ENCODE assay signal across 17 mouse cellular contexts in the genomic region with DNA sequence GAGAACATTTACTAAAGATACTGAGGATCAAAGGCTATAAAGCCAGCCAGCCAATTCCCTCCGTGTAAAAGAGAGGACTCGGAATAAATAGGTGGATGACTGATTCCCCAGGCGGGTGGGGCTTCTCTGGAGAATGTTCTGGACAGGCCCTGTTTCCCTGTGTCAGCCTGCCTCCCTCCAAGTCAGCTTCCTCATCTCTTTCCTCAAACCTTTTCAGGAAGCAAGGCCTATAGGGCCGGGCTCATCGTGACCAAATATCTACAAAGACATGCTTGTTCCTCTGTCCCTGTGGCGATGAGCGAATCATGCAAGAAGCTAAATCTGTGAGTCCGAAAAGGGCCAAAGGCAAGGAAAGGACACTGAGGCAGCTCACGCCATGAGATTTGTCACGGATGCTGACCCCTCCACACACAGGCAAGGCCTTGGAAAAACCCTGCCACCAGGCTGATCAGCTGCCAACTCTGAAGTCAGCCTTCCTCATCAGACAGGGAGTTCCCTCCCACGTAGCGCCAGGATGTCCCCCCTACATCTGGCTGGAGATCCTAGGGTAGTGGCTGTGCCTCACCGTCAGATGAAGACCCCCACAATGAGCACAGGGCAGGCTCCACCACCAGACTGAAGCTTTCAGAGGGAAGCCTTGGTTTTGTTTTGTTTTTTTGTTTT. TPM values are rescaled to one million over a fixed set of nuclear protein-coding genes. Genes with fewer than 3 reads are reported as not detected.
DNase-seq lines count a peak whose midpoint lies in the region; ATAC-seq and TF ChIP-seq lines count a peak whose summit lies in the region.
"Had no signal": no experiment of that assay in that cellular context is flagged by ENCODE, and none has a peak within 500 bp of the region (broad histone marks: within the 10 kb centered on the region; RNA-seq: fewer than 3 reads in every experiment).

No protein-coding gene starts in this region.

- no peak overlapping the region for H3K9ac ChIP-seq in stomach, embryonic 15.5 days
- H3K9ac ChIP-seq: liver, embryonic 15.5 days had no signal

- H3K4me1 ChIP-seq in stomach, embryonic 15.5 days = peaks cover 30% of the 10 kb centered on the region

- no peaks in the 10 kb centered on the region for H3K9me3 ChIP-seq in stomach, embryonic 15.5 days
- H3K9me3 ChIP-seq: liver, embryonic 15.5 days had no signal

- intact Hi-C loops in gastrocnemius, adult 2 months (cut with DNase I) = no loop called here
- intact Hi-C loops in gastrocnemius, postnatal 14 days (cut with DNase I; ENCODE audit: low total_unique reads) = no loop called here

- WGBS in stomach, embryonic 15.5 days = 64% methylated on average over 13 of the region's 13 CpGs

- no peak overlapping the region for H3K4me2 ChIP-seq in stomach, embryonic 15.5 days
- H3K4me2 ChIP-seq: liver, embryonic 15.5 days had no signal

- no peaks in the 10 kb centered on the region for H3K36me3 ChIP-seq in stomach, embryonic 15.5 days
- H3K36me3 ChIP-seq: liver, embryonic 15.5 days had no signal

- TF ChIP-seq CTCF in gastrocnemius, adult 2 months (IDR thresholded peaks at IDR 0.05) = no peak

- no peaks in the 10 kb centered on the region for H3K27me3 ChIP-seq in stomach, embryonic 15.5 days (replicated peaks)

- H3K27ac ChIP-seq in gastrocnemius, adult 2 months = peak overlapping the region; percentile 85
- H3K27ac ChIP-seq in stomach, embryonic 15.5 days = peak overlapping the region; percentile 63
- H3K27ac ChIP-seq: liver, embryonic 15.5 days had no signal

- H3K4me3 ChIP-seq in gastrocnemius, adult 2 months = no peak overlapping the region
- H3K4me3 ChIP-seq in stomach, embryonic 15.5 days (replicated peaks) = no peak overlapping the region
- H3K4me3 ChIP-seq: erythroblast, embryonic 14.5 days; liver, embryonic 15.5 days; myocyte had no signal

- no peak for ATAC-seq in stomach, embryonic 15.5 days (ENCODE audit: insufficient read depth, low FRiP score, low read depth)

- DNase-seq in gastrocnemius, adult 2 months = peak; percentile 56
- no peak for DNase-seq in gastrocnemius, postnatal 14 days
- peak; percentile 48 for DNase-seq in lung, postnatal 10 days
- no peak for DNase-seq in lung, postnatal 4 days
- peak; percentile 67 for DNase-seq in heart, postnatal 4 days
- DNase-seq in frontal cortex, postnatal 36 days (ENCODE audit: low spot score in 2 of 2) = no peak
- DNase-seq in urinary bladder, postnatal 10 days (ENCODE audit: low spot score) = no peak
- DNase-seq: B cell, adult 2 months; cerebellum, adult 9-11 months had no signal

RNA-seq across cellular contexts. Expression of gene Hspg2, which starts 3.3 kb away (rescaled TPM):
- 10 to 100 TPM; 55.2 to 77.5 TPM for total RNA-seq in gastrocnemius, adult 2 months (2021)
- total RNA-seq in gastrocnemius, postnatal 14 days (2021) = 100 to 1,000 TPM; 193 to 224 TPM
- 100 to 1,000 TPM; 467 to 506 TPM for total RNA-seq in heart, postnatal 4 days (2021)
- 28.5 and 28.9 TPM in 2 replicates for polyA plus RNA-seq in stomach, embryonic 15.5 days (2015; fragmentation: Nextera tagmentation; extraction: Ambion mirVana)

RNA-seq across cellular contexts. Expression of gene 1700013G24Rik, which starts 12.2 kb away (rescaled TPM):
- not detected for total RNA-seq in gastrocnemius, adult 2 months (2021)
- not detected for total RNA-seq in gastrocnemius, postnatal 14 days (2021)
- total RNA-seq in heart, postnatal 4 days (2021) = not detected
- not detected in 2 replicates for polyA plus RNA-seq in stomach, embryonic 15.5 days (2015; fragmentation: Nextera tagmentation; extraction: Ambion mirVana)
- total RNA-seq: adrenal gland, postnatal 4 days; layer of hippocampus, adult 18-20 months had no signal
- polyA plus RNA-seq: erythroblast, embryonic 14.5 days; liver, embryonic 15.5 days; stomach, embryonic 14.5 days had no signal

RNA-seq across cellular contexts. Expression of gene Cela3b, which starts 34.9 kb away (rescaled TPM):
- not detected for total RNA-seq in gastrocnemius, adult 2 months (2021)
- not detected for total RNA-seq in gastrocnemius, postnatal 14 days (2021)
- not detected for total RNA-seq in heart, postnatal 4 days (2021)
- 232 and 273 TPM in 2 replicates for polyA plus RNA-seq in stomach, embryonic 15.5 days (2015; fragmentation: Nextera tagmentation; extraction: Ambion mirVana)
- total RNA-seq: layer of hippocampus, adult 18-20 months had no signal
- polyA plus RNA-seq: erythroblast, embryonic 14.5 days; stomach, embryonic 14.5 days had no signal

RNA-seq across cellular contexts. Expression of gene Cela3a, which starts 55.7 kb away (rescaled TPM):
- total RNA-seq in gastrocnemius, adult 2 months (2021) = not detected
- not detected for total RNA-seq in gastrocnemius, postnatal 14 days (2021)
- total RNA-seq in heart, postnatal 4 days (2021) = not detected
- polyA plus RNA-seq in stomach, embryonic 15.5 days (2015; fragmentation: Nextera tagmentation; extraction: Ambion mirVana) = 0.26 and 0.36 TPM in 2 replicates
- total RNA-seq: layer of hippocampus, adult 18-20 months had no signal
- polyA plus RNA-seq: erythroblast, embryonic 14.5 days; gonadal fat pad, adult 2 months; liver, embryonic 15.5 days; stomach, embryonic 14.5 days had no signal

Comparison
In these comparisons a context has a peak if more than half of its experiments do, and no peak if none do; other contexts are left out.
1. DNase-seq: peak in gastrocnemius, adult 2 months (single experiment), lung, postnatal 10 days (single experiment) and heart, postnatal 4 days (single experiment); none in gastrocnemius, postnatal 14 days (single experiment), lung, postnatal 4 days (0 of 2), frontal cortex, postnatal 36 days (0 of 2) and urinary bladder, postnatal 10 days (single experiment).